Mouse (Mus musculus): ENCODE measurements at regions not wholly inside any gene's neighbourhood (a gene's known extent, or its start where the extent isn't known, plus 50 kb on each side); places are given as distances from the start of the nearest gene placed in this dataset.

DNA sequence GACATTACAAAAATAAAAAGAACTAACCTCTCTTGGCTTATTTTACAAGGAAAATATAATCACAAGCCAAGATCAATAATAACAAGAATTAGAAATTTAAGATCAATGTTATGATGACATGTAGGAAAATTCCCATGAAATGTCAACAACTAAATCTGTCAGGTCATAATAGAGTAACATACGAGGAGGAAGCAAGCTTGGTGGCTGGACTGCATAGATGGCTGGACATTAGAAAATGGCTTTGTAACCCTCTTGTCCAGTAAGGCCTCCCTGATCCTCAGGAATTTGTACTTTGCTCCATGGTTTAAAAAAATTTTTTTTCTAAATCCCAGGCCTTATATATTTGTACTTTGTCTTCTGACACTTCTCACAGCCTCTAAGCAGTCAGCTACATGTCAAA lies 132.7 kb upstream of the Aoah start:
- no peak for DNase-seq (ENCODE audit: low spot score in 2 of 2)

DNA sequence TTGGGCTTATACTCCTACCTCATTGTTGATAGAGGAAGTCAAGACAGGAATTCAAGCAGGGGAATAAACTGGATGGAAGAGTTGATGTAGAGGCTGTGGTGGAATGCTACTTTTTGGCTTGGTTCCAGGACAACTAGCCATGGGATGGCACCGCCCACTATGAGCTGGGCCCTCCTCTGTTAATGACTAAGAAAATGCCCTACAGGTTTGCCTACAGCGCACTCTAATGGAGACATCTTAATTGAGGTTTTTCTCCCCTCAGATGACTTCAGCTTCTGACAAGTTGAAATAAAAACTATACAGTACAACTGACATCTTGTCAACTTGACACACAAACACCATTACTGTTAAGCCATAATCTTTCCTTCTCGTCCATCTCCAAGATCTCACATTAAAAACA lies 115.2 kb upstream of the Aoah start:
- DNase-seq (ENCODE audit: low spot score in 2 of 2): no peak

DNA sequence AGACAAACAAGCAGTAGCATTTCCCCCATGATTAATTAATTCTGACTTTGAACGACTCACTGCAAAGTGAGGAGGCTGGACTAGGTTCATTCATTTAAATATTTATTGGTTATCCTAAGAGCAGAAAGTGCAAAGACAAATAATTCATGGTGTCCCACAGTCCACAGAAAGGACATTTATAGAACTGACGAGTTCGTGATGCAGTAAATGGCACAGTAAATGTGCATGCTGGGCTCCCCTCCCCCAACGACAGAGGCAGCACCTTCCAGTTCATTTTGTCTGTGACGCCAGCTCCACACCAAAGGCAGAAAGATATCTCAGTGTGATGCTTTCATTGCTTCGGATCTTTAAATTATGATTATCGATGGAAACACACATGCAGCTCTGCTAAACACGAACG lies 107.0 kb upstream of the Aoah start:
- DNase-seq (ENCODE audit: low spot score in 2 of 2): no peak

DNA sequence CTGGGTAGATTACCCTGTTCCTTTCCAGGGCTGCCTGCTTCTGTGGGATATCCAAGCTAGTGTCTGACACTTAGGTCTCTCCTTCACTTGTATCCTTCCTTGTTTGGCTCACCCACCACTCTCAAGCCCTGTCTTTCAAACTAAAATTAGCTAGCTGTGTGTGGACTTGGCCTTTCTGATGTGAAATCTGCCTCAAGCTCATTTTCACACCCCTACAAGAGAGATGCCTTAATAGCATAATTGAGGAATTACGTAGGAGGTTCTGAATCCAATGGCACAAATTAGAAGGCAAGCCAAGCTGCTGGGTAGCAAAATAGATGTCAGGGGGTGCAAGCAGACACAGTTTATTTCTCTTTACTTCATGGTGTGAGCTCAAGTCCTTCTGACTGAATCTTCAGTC lies 106.5 kb upstream of the Aoah start:
- peak in 1 of 2 experiments; percentile 6 for DNase-seq (ENCODE audit: low spot score in 2 of 2)

DNA sequence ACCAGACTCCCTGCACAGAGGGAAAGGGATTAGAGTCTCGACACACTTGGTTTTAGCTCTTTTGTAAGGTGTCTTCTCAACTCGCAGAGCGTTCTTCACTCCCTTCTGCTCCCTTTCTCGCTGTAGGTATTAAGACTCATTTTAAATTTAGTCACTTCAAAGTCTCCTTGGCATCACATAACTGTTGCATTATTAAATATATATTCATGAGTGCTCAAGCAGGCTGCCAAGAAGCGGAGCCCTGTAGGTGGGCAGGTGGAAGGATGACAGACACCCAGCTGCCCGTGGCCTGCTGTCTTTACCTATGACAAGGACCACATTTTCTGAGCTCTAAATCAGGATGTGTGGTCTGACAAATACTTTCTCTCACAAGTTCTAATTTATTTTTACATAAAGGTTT lies 82.4 kb upstream of the Aoah start:
- DNase-seq (ENCODE audit: low spot score in 2 of 2): no peak

DNA sequence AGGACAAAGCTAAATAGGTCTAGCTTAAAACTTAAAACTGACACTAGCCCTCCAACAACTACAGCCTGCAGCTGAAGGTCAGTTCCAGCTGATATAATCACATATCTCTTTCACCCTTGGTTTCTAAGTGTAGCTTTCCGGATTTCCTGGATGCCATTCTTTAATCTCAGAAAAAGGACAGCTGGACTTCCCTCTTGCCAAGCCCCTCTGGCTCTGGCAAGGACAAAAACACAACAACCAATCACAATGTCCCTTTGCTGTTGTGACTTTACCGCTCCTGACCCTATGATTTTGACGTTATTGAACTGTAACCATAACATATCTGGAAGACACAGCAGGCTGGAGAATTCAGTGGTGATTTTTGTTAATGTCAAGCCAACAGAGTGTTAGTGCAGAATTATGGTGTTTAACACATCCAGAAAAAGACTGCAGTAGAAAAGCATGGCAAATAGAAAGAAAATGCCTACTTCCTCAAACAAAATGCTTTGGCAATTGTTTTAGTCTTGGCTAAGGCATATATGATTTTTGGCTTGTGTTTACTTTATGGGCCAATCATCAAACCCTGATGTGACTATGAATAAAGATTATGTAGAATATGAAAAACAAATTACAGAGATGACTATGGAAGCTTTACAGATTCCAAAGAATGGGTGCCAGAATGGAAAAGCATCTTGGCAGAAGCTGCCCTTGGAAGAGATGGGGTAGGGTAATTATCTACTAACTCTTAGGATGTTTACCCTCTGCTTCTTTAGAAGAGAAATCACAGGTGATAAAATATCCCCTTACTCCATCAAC lies 70.4 kb upstream of the Aoah start:
- DNase-seq (ENCODE audit: low spot score in 2 of 2): no peak

DNA sequence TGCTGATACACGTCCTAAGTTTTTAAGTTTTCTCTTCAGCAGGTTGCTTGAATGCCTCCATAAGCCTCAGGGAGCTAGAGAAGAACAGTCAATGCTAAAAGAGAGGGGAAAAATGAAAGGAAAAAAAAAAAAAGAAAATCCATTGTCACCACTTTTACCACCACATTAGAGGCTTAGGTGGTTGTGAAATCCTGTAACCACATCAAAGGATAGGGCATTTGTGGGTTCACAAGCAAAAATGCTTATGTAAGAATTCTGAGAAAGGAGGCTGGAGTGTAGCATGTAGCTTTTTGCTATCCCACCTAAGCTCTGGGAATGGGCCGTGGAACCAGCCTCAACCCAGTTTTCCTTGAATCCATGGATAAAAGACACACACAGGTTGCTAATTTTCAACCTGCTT lies 69.5 kb upstream of the Aoah start:
- no peak for DNase-seq (ENCODE audit: low spot score in 2 of 2)

DNA sequence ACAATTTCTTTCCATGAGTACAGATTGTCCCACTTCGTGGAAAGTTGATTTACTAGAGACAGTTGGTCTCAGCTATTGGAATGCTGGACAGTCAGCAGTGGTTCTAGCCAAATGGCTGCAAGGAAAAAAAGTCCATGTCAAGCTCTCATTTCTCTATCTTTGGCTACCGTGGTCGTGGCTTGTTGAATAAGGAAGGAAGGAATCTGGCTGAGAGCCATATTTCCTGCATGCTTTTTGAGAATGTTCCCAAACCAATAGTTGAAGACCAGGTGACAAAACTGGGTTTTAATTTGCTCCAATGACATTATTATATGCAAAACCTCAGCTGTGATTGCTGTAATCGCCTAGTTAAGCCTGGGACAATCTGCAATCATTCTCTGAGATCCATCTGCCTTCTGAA lies 68.4 kb upstream of the Aoah start:
- DNase-seq (ENCODE audit: low spot score in 2 of 2): no peak

DNA sequence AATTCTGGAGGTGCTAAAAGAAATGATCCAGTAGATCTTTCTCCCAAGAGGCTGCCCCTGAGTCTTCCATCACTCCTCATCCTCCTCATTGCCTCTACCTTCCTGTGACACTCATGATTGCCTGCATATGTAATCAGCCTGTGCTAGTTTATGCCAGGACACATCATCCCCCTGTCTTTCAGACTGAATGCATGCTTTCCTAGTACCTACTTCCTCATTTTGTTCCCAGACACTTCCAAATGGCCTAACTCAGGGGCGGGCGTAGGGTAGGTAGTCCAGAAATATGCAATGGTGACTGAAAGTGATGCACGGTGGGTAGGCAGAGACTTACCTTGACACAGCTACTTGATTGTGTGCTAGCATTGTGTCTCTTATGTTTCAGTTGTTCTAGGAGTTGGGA lies 65.8 kb upstream of the Aoah start:
- DNase-seq (ENCODE audit: low spot score in 2 of 2): no peak

DNA sequence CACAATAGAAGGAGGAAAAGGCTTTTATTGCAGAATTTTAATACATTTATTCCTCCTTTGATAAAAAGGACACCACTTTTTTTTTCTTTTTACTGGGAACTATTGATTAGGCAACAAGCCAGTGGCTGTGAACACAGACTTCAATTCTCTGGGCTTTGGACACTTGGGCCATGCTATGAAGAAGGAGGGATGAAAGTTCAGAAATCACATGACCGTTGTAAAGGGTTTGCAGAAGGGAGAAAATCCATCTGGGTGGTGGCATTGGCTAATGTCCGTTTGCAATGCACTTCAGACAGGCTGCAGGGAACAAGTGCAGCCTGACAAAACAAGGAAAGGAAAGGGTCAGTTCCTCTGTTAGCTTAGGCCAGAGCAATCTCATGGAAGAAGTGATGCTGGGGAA lies 60.9 kb upstream of the Aoah start:
- DNase-seq (ENCODE audit: low spot score in 2 of 2): no peak

DNA sequence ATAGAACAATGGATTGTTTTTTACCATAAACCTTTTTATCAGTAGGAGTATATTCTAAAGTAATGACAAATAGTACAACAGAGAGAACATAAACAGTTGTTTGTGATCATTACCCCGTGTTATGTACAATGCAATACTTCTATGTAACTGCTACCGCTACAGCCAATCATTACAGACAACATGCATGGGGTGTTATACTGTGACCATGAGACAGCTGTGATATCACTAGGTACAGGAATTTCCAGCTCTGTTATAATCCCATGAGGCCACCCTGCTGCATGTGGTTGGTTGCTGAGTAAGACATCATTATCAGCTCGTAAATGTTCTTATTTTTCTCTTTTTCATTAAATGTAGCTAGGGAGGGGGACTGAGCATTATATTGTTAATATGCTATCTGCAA lies 59.6 kb upstream of the Aoah start:
- no peak for DNase-seq (ENCODE audit: low spot score in 2 of 2)

DNA sequence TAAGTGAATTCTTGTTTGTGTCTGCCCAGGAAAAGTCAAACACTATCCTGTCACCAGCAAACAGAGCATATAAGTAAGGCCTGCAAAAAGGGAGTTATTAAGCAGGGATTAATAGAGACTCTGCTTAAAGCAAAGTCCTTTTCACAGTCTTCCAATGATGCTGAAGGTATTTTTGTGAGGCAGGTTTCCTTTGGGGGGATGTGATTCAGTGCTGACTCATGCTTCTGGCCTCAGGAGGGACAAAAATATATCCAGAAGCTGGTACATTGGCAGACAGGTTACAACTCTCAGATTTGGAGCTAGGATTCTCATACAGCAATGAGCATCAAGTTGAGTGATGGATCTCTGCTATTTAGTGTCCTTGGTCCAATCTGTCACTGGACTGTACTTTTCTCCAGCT lies 57.3 kb upstream of the Aoah start:
- no peak for DNase-seq (ENCODE audit: low spot score in 2 of 2)

Measured in layer of hippocampus, adult 18-20 months (tissue).